Mouse (Mus musculus) intestine, postnatal 0 days (tissue): ENCODE results near the gene Gm28047. TPM values are rescaled to one million over a fixed set of nuclear protein-coding genes. Genes with fewer than 3 reads are reported as not detected.

ENCODE experiments used
- ATAC-seq: fragments of 200-750 bp; cut with Nextera tagmentation; 2 replicates; pipeline ENCODE4 v1.8.0; 2017; ENCODE audit warnings: mild to moderate bottlenecking, moderate TSS enrichment, moderate library complexity
- H3K27ac ChIP-seq: fragments of 300-500 bp; sonication (generic); 2 replicates; pipeline ENCODE4 v1.5.1; 2014; ENCODE audit warnings: mild to moderate bottlenecking, low read depth, low read length, moderate library complexity
- H3K27me3 ChIP-seq: fragments of 300-500 bp; sonication (generic); replicated peaks from 2 replicates; pipeline ENCODE4 v1.6.1; 2014; ENCODE audit warnings: low read length, mixed read lengths; ENCODE audit not compliant: control insufficient read depth, insufficient read depth
- H3K36me3 ChIP-seq: fragments of 300-500 bp; sonication (generic); 2 replicates; pipeline ENCODE4 v1.6.1; 2014; ENCODE audit warnings: mild to moderate bottlenecking, moderate library complexity; ENCODE audit not compliant: control insufficient read depth, insufficient read depth
- H3K4me1 ChIP-seq: fragments of 300-500 bp; sonication (generic); replicated peaks from 2 replicates; pipeline ENCODE4 v1.6.1; 2014; ENCODE audit warnings: antibody characterized with exemption, low read length, mixed read lengths; ENCODE audit not compliant: control insufficient read depth, insufficient read depth
- H3K4me2 ChIP-seq: fragments of 300-500 bp; sonication (generic); replicated peaks from 2 replicates; pipeline ENCODE4 v1.6.1; 2014; ENCODE audit warnings: low read depth, mild to moderate bottlenecking, moderate library complexity
- H3K4me3 ChIP-seq: fragments of 300-500 bp; sonication (generic); 2 replicates; pipeline ENCODE4 v1.5.1; 2014; ENCODE audit warnings: low read depth, low read length
- H3K9ac ChIP-seq: fragments of 300-500 bp; sonication (generic); 2 replicates; pipeline ENCODE4 v1.6.1; 2014; ENCODE audit warnings: mild to moderate bottlenecking, low read depth, low read length
- H3K9me3 ChIP-seq: fragments of 300-500 bp; sonication (generic); 2 replicates; pipeline ENCODE4 v1.6.1; 2016; ENCODE audit warnings: mixed run types; ENCODE audit not compliant: control insufficient read depth
- CTCF ChIP-seq: sonication (generic); IDR thresholded peaks from 2 replicates; pipeline ENCODE4 v1.5.1; 2016; ENCODE audit warnings: low read depth, mild to moderate bottlenecking, control low read depth, antibody characterized with exemption, moderate library complexity
- WGBS: fragments of 180-500 bp; shearing (Covaris S2); extraction: QIAGEN DNeasy Blood & Tissue Kit; methylation state at CpG from one replicate; pipeline ENCODE4 v1.1.7; 2014; 5-methylcytosine and 5-hydroxymethylcytosine counted together
- polyA plus RNA-seq: library from polyadenylated mRNA; unstranded; fragments of >200 nt; fragmentation: Nextera tagmentation; extraction: Ambion mirVana; gene quantifications from 2 replicates; pipeline ENCODE4 v1.2.1, GENCODE M21; 2015

The Gm28047 gene
- polyA plus RNA-seq = not detected in 2 replicates

DNA sequence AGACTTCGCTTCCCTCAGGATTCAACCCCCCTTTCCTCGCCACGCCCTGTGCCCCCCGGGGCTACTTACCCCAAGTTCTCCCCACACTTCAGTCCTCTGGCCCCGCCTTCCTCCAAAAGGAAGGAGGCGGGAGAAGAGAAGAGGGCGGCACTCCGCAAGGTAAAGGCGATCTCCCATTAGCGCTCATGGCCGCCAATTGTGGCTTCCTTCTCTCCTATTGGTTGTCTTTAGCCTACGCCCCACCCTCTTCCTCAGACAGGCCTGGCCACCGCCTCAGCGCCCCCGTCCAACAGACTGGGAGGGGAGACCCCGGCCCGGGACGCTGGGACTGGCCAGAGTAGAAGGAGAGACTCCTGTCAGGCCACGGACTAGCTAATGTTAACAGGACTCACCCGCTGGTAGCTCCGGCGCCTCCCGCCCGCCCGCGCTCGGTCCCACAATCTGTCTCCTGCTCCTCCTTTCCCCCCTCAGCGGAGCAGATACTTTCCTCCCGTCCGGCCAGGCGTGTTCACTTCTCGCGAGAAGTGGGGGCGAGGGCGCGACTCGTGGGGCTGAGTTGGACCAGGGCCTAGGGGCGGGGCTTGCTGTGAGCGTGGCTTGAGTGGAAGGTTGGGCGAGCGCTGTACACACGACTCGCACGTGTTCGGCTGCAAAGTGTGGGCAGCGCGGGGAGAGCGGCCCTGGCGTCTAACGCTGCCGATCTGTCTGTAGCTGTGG, at the start of gene Gm28047, which contains the start of gene Atf7:
Gene Gm28047, minus strand, starts transcription at position 98 of the 717 bp plus-strand sequence.
Gene Atf7, minus strand, starts transcription at position 495 of the 717 bp plus-strand sequence.
- Histone ChIP-seq H3K9me3 (no peaks in the 10 kb centered on the region), H3K4me3 (peak within 1 kb of the TSS; percentile 61), H3K36me3 (no peaks in the 10 kb centered on the region), H3K4me2 (peak within 1 kb of the TSS; percentile 76), H3K4me1 (no peaks in the 10 kb centered on the region), H3K9ac (peak within 1 kb of the TSS; percentile 57), H3K27me3 (no peaks in the 10 kb centered on the region), H3K27ac (peak within 1 kb of the TSS; percentile 95)
- TF ChIP-seq CTCF = 0 out of 2 replicates have a peak, but pooled peaks have one; percentile 8
- ATAC-seq = peak; percentile 98
- under 1% methylated on average over 51 of the region's 51 CpGs for WGBS

DNA sequence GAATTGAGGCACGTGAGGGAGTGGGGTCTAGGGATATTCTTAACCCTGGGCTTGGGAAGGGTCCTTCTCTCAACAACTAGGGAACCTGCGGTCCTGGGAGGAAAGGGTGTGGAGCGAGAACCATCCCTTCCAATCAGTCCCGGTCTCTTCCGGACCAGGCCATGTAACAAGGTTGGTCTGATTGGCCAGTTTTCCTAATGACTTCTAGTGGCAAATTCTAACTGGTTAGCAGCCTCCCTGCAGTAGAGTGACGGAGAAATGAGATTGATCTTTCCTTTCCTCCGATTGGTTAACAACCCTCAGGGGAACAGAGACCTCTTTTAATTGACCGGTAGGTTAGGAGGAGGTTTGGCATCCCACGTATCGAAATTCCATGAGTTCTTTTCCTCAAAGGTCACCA, 48.7 kb upstream of the Gm28047 start:
- no peak for TF ChIP-seq CTCF
- Histone ChIP-seq H3K4me2 (peak overlapping the region; percentile 89), H3K9ac (no peak overlapping the region), H3K4me3 (peak overlapping the region; percentile 9; the same call in 1 of the 2 replicates), H3K27ac (0 out of 2 replicates have a peak overlapping the region, but pooled peaks have one; percentile 35), H3K27me3 (no peaks in the 10 kb centered on the region), H3K36me3 (no peaks in the 10 kb centered on the region), H3K9me3 (no peaks in the 10 kb centered on the region), H3K4me1 (no peaks in the 10 kb centered on the region)
- peak; percentile 27; the same call in 1 of the 2 replicates for ATAC-seq
- 10% methylated on average over 10 of the region's 10 CpGs for WGBS

DNA sequence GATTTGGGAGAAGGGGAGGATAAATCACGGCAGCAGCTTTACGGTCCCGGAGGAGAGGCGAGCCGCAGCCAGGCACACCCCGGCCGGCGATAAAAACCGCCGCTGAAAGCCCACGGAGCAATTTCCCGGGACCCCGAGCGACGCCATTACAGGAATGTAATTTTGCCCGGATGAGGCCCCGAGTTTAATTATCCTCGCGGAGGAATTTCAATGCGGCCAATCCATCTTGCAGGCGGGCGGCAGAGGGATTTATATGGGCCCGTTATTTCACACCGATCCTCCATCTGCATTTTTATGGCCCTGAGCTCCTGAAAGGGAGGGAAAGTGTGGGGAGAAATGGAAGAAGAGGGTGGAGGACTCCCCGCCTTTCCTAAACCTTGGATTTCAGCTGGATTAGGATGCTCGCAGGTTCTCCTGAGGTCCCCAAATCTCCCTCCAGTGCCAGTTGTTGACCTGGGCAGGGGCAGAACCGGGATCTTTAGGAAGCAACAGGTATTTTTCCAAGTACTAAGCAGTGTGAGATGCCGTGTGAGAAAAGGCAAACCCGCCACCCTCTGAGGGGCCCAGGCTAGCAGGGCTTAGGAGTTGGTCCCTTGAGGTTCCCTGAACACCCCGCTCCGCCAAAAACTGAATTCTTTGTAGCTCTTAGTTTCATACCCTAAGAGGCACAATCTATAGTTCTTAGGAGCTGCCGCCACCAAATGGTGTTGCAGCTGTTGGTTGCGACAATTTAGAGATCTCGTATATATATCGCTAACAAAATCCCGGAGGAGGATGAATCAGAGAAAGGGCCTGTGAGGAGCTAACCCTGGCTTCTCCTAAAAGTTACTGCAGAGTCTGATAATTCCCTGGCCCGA, 47.6 kb upstream of the Gm28047 start, which contains the start of gene Atp5g2:
Gene Atp5g2, minus strand, starts transcription at position 138 of the 857 bp plus-strand sequence.
- Histone ChIP-seq H3K9me3 (no peaks in the 10 kb centered on the region), H3K36me3 (peaks cover 2% of the 10 kb centered on the region; the same call in 1 of the 2 replicates), H3K9ac (peak within 1 kb of the TSS; percentile 71), H3K27ac (peak within 1 kb of the TSS; percentile 90), H3K27me3 (no peaks in the 10 kb centered on the region), H3K4me3 (peak within 1 kb of the TSS; percentile 70), H3K4me1 (no peaks in the 10 kb centered on the region), H3K4me2 (peak within 1 kb of the TSS; percentile 89)
- no peak for ATAC-seq
- no peak for TF ChIP-seq CTCF
- WGBS = 5% methylated on average over 37 of the region's 37 CpGs

DNA sequence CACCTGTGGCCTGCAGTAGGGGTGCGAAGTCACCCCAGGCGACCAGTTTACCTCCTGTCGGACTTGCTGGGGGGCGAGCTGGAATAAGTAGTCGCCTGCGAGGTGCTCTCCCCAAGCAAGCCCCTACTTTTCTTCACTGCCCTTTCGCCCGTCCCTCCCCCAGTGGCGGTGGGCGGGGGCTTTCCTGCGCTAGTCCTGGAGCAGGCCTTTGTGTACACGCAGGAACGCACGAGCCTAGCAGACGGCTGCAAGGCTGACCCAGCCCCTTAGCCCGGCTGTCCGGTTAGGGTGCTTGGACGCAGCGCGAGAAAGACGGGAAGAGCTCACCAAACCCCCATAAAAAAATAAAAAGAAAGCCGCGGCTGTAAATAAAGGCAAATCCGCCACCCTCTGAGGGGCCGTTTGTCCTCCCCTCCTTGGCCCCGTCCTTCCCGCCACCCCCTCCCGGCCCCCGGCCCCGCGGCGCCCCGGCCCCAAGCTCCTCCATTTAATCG, 46.9 kb upstream of the Gm28047 start:
- Histone ChIP-seq H3K27ac (peak overlapping the region; percentile 90), H3K9ac (peak overlapping the region; percentile 71), H3K4me1 (no peaks in the 10 kb centered on the region), H3K36me3 (peaks cover 8% of the 10 kb centered on the region), H3K9me3 (no peaks in the 10 kb centered on the region), H3K4me2 (peak overlapping the region; percentile 89), H3K27me3 (no peaks in the 10 kb centered on the region), H3K4me3 (peak overlapping the region; percentile 70)
- ATAC-seq = peak; percentile 24; the same call in 1 of the 2 replicates
- no peak for TF ChIP-seq CTCF
- under 1% methylated on average over 34 of the region's 34 CpGs for WGBS

DNA sequence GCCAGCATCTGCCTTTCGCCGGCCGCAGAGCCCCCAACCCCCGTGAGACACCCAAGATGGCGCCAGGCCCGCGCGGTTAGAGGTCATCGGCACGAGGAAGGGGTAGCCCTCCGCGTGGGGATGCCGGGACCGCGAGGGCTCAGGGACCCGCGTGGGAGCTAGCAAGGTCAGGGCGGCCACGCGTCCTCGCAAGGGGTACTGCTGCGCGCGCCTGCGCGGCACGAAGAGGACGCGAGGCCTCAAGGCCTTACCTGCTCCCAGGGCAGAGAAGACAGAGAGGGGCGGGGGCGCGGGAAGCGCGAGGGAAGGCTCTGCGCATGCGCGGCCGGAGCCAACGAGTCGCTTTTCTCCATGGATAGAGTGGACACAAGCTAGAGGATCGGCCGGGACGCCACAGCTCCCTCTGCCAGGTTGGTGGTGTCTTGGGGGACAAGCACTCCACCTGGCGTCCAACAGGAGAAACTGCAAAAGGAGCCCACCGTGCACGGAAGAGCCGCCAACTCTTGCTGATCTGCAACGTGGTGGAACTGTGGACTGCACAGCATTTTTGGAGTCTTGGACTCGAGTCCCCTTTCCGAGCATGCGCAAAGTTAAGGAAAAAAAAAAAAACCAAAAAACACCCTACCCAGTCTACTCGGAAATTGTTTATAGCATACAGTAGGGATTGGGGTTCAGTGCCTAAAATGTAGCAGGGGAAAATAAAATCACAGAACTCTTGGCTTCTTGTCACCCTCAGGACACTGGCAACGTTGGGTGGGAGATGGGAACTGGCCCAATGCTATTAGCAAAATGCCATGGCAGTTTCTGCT, 46.1 kb upstream of the Gm28047 start:
- Histone ChIP-seq H3K4me3 (peak overlapping the region; percentile 70), H3K27me3 (no peaks in the 10 kb centered on the region), H3K9me3 (no peaks in the 10 kb centered on the region), H3K36me3 (peaks cover 14% of the 10 kb centered on the region), H3K27ac (peak overlapping the region; percentile 91), H3K4me2 (peak overlapping the region; percentile 89), H3K4me1 (no peaks in the 10 kb centered on the region), H3K9ac (peak overlapping the region; percentile 74)
- peak; percentile 95 for ATAC-seq
- TF ChIP-seq CTCF = peak; percentile 100
- WGBS = under 1% methylated on average over 53 of the region's 53 CpGs
